In the genomic region with DNA sequence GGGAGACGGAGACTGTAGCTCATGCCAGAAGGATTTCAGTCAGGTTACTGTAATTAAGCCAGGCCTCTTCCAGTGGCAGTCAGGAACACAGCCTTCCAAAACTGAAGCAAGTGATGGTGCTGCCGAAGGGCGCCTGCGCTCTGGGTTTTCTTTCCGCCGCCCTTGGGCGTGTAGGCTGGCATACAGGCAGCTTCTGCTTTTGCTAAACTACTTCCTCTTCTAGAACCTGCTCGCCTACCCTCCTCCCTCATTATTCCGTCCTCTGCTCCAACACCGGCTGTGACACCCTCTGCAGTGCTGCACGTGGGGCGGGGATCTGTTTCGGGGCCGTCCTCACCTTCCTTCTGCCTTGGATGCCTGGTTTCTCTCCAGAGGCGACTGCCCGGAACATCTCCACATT, we compare ENCODE assay signal across 9 mouse cellular contexts. TPM values are rescaled to one million over a fixed set of nuclear protein-coding genes. Genes with fewer than 3 reads are reported as not detected.
DNase-seq lines count a peak whose midpoint lies in the region; ATAC-seq lines count a peak whose summit lies in the region.
"Had no signal": no experiment of that assay in that cellular context is flagged by ENCODE, and none has a peak within 500 bp of the region (broad histone marks: within the 10 kb centered on the region; RNA-seq: fewer than 3 reads in every experiment).

No protein-coding gene starts in this region.

- ATAC-seq in forebrain, embryonic 15.5 days (replicated peaks) = no peak

- peak overlapping the region; percentile 57 for H3K27ac ChIP-seq in brown adipose tissue, adult 24 weeks (replicated peaks; ENCODE audit: low read depth, low read length)
- H3K27ac ChIP-seq in forebrain, embryonic 15.5 days (replicated peaks) = no peak overlapping the region
- H3K27ac ChIP-seq: limb, embryonic 13.5 days had no signal

- no peak overlapping the region for H3K4me2 ChIP-seq in forebrain, embryonic 15.5 days (replicated peaks)
- H3K4me2 ChIP-seq: limb, embryonic 13.5 days had no signal

- H3K27me3 ChIP-seq in forebrain, embryonic 15.5 days = no peaks in the 10 kb centered on the region
- H3K27me3 ChIP-seq: limb, embryonic 13.5 days had no signal

- H3K9me3 ChIP-seq in forebrain, embryonic 15.5 days = no peaks in the 10 kb centered on the region
- H3K9me3 ChIP-seq: limb, embryonic 13.5 days had no signal

- peak; percentile 50 to 51 for DNase-seq in heart, adult 9 months (ENCODE audit: low spot score in 2 of 2)
- no peak for DNase-seq in heart, postnatal 4 days
- peak; percentile 69 for DNase-seq in lung, postnatal 25 days (ENCODE audit: low spot score)
- peak; percentile 84 to 85 for DNase-seq in spleen, postnatal 36 days (ENCODE audit: low spot score in 2 of 2)
- DNase-seq in urinary bladder, adult 2 months (ENCODE audit: low spot score) = no peak
- DNase-seq in yolk sac, embryonic 10.5 days (ENCODE audit: low spot score) = no peak

- no peaks in the 10 kb centered on the region for H3K36me3 ChIP-seq in forebrain, embryonic 15.5 days
- H3K36me3 ChIP-seq: limb, embryonic 13.5 days had no signal

- H3K9ac ChIP-seq in forebrain, embryonic 15.5 days (replicated peaks) = no peak overlapping the region
- H3K9ac ChIP-seq: limb, embryonic 13.5 days had no signal

- no peak overlapping the region for H3K4me3 ChIP-seq in brown adipose tissue, adult 24 weeks (ENCODE audit: insufficient read depth, low read depth, low read length)
- no peak overlapping the region for H3K4me3 ChIP-seq in forebrain, embryonic 15.5 days
- H3K4me3 ChIP-seq: limb, embryonic 13.5 days had no signal

- peaks cover 46% of the 10 kb centered on the region for H3K4me1 ChIP-seq in brown adipose tissue, adult 24 weeks (ENCODE audit: control insufficient read depth, insufficient read depth, insufficient read length, low read length)
- peaks cover 5% of the 10 kb centered on the region for H3K4me1 ChIP-seq in forebrain, embryonic 15.5 days

- 82% methylated on average over 16 of the region's 16 CpGs for whole genome bisulfite sequencing in forebrain, embryonic 15.5 days

RNA-seq across cellular contexts. Expression of gene Prkag2, which starts 18.9 kb away (rescaled TPM):
- 100 to 1,000 TPM; 143 to 152 TPM for total RNA-seq in heart, postnatal 4 days (2021)
- polyA plus RNA-seq in brown adipose tissue, adult 24 weeks (2012; ENCODE audit: insufficient read depth, insufficient read length, missing spikeins) = 32.6 and 60.2 TPM in 2 replicates
- 142 and 145 TPM in 2 replicates for polyA plus RNA-seq in urinary bladder, adult 2 months (2012; rRNA removed)
- polyA plus RNA-seq in forebrain, embryonic 15.5 days (2015; fragmentation: Nextera tagmentation; extraction: Ambion mirVana) = 90.1 and 93.3 TPM in 2 replicates

Comparison
In these comparisons a context has a peak if more than half of its experiments do, and no peak if none do; other contexts are left out.
1. DNase-seq: peak in heart, adult 9 months (2 of 2), lung, postnatal 25 days (single experiment) and spleen, postnatal 36 days (2 of 2); none in heart, postnatal 4 days (single experiment), urinary bladder, adult 2 months (single experiment) and yolk sac, embryonic 10.5 days (single experiment).